Mouse (Mus musculus) liver, postnatal 0 days (tissue): ENCODE results near the gene Mmd. TPM values are rescaled to one million over a fixed set of nuclear protein-coding genes. Genes with fewer than 3 reads are reported as not detected.

ENCODE experiments used
- ATAC-seq: fragments of 200-750 bp; cut with Nextera tagmentation; 2 replicates; pipeline ENCODE4 v1.8.0; 2017; ENCODE audit warnings: mild to moderate bottlenecking, moderate library complexity
- DNase-seq: peaks from one replicate; pipeline ENCODE4 v3.0.0-alpha.2; 2016
- H3K27ac ChIP-seq: fragments of 300-500 bp; sonication (generic); 2 replicates; pipeline ENCODE4 v1.5.1; 2014; ENCODE audit warnings: antibody characterized with exemption, moderate library complexity, mild to moderate bottlenecking, low read depth
- H3K27me3 ChIP-seq: fragments of 300-500 bp; sonication (generic); 2 replicates; pipeline ENCODE4 v1.6.1; 2014; ENCODE audit warnings: low read length, control low read depth, mixed read lengths; ENCODE audit not compliant: insufficient read depth
- H3K36me3 ChIP-seq: fragments of 300-500 bp; sonication (generic); replicated peaks from 2 replicates; pipeline ENCODE4 v1.6.1; 2014; ENCODE audit warnings: mild to moderate bottlenecking, control low read depth, low read length, moderate library complexity, mixed read lengths; ENCODE audit not compliant: insufficient read depth
- H3K4me1 ChIP-seq: fragments of 300-500 bp; sonication (generic); 2 replicates; pipeline ENCODE4 v1.6.1; 2014; ENCODE audit warnings: antibody characterized with exemption, mild to moderate bottlenecking, control low read depth; ENCODE audit not compliant: insufficient read depth
- H3K4me2 ChIP-seq: fragments of 300-500 bp; sonication (generic); 2 replicates; pipeline ENCODE4 v1.6.1; 2014; ENCODE audit warnings: low read depth, mild to moderate bottlenecking, low read length, moderate library complexity, mixed read lengths
- H3K4me3 ChIP-seq: fragments of 300-500 bp; sonication (generic); 2 replicates; pipeline ENCODE4 v1.5.1; 2014; ENCODE audit warnings: low read depth, low read length
- H3K9ac ChIP-seq: fragments of 300-500 bp; sonication (generic); replicated peaks from 2 replicates; pipeline ENCODE4 v1.6.1; 2014; ENCODE audit warnings: mild to moderate bottlenecking, moderate library complexity
- H3K9me3 ChIP-seq: fragments of 300-500 bp; sonication (generic); 2 replicates; pipeline ENCODE4 v1.6.1; 2016; ENCODE audit warnings: mild to moderate bottlenecking, control low read depth, low read length, mixed read lengths
- CTCF ChIP-seq: sonication (generic); IDR thresholded peaks from 2 replicates; pipeline ENCODE4 v1.5.1; 2016; ENCODE audit warnings: antibody characterized with exemption, low read depth
- EP300 ChIP-seq: IDR thresholded peaks from 2 replicates; pipeline ENCODE4 v1.6.1; 2016; ENCODE audit warnings: antibody characterized with exemption, low read depth, mild to moderate bottlenecking
- WGBS: fragments of 180-500 bp; shearing (Covaris S2); extraction: QIAGEN DNeasy Blood & Tissue Kit; methylation state at CpG from one replicate; pipeline ENCODE4 v1.1.7; 2014; ENCODE audit not compliant: insufficient replicate concordance; 5-methylcytosine and 5-hydroxymethylcytosine counted together
- polyA plus RNA-seq: library from polyadenylated mRNA; unstranded; fragments of >200 nt; fragmentation: Nextera tagmentation; extraction: Ambion mirVana; gene quantifications from 2 replicates; pipeline ENCODE4 v1.2.1, GENCODE M21; 2015

Mmd gene
- polyA plus RNA-seq, 1 experiment from 2014 or later: 51.1 TPM

DNA sequence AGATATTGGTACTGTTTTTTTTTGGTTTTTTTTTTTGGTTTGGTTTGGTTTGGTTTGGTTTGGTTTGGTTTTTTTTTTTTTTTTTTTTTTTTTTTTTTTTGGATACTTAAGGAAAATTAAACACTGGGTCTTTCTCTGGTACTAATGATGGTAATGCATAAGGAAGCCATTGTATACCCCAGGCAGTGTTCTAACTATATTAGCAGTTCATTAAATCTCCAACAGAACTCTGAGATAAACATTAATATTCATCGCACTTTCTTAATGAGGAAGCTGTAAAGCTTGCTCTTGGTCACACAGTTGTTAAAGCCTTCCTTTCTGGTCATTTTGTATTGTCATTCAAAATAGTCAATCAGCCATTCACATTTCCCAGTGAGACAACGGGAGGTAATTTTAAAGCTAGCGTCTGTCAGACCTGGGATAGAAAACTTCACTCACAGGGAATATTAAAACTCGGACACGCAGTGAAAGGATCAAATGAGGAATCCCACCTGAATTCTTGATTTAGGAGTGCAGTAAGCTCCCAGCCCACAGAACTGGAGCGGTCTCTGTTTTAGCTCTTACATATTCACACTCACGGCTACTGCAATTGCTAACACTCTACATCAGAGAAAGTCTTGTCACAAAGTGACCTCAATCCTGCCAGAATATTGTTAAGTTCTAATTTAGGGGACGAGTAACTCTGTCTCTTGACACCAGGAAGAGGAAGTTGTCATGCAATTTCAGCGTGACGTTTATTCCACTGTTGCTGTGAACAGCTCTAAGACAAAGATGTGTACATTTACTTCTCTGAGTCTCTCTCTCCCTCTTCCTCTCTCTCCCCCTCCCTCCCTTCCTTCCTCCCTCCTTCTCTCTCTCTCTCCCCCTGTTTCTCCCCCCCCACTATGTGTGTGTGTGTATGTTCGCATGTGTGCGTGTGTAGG, 22.0 kb upstream of the Mmd start:
- no peak for DNase-seq
- Histone ChIP-seq H3K27ac (no peak overlapping the region), H3K9ac (no peak overlapping the region), H3K36me3 (no peaks in the 10 kb centered on the region), H3K4me1 (peaks cover 25% of the 10 kb centered on the region), H3K4me2 (no peak overlapping the region), H3K9me3 (no peaks in the 10 kb centered on the region), H3K4me3 (no peak overlapping the region), H3K27me3 (no peaks in the 10 kb centered on the region)
- ATAC-seq: no peak
- 55% methylated on average over 12 of the region's 12 CpGs for WGBS
- no peak for TF ChIP-seq CTCF
- no peak for TF ChIP-seq EP300

- Histone ChIP-seq H3K36me3 (no peaks in the 10 kb centered on the region), H3K9ac (no peak overlapping the region), H3K4me1 (peaks cover 28% of the 10 kb centered on the region), H3K27ac (no peak overlapping the region), H3K9me3 (no peaks in the 10 kb centered on the region), H3K27me3 (no peaks in the 10 kb centered on the region), H3K4me2 (no peak overlapping the region), H3K4me3 (no peak overlapping the region)
- DNase-seq (no peak), ATAC-seq (no peak)
- TF ChIP-seq EP300 (no peak), CTCF (no peak)
- 75% methylated on average over 9 of the region's 9 CpGs for WGBS
Observed at GRCm38 (mm10) chr11:90228251-90228949, 20.9 kb upstream of the Mmd start.

DNA sequence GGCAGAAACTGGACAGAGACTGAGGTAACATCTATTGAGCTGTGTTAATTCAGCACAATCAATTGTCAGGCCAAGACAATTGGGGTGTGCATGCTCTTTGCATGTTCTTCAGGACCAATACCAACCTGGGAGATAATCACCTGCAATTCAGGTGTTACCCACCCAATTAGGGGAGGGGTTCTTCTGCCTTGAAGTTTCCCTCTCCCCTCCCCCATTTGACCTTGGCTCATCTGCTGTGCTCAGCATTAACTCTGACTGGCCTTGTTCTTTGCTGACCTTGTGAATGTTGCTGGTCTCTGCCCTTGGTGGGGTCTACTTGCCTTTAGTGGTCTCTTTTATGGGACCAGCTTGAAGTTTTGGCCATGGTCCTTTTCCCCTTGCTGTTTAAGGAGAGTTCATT, 19.5 kb upstream of the Mmd start:
- TF ChIP-seq EP300: no peak
- TF ChIP-seq CTCF: no peak
- H3K27ac ChIP-seq: no peak overlapping the region

GRCm38 (mm10) chr11:90230671-90231070, 18.6 kb upstream of the Mmd start:
- H3K9ac ChIP-seq: no peak overlapping the region
- no peak for TF ChIP-seq EP300
- no peak for TF ChIP-seq CTCF
- H3K4me1 ChIP-seq: peaks cover 23% of the 10 kb centered on the region
- no peaks in the 10 kb centered on the region for H3K9me3 ChIP-seq
- no peak overlapping the region for H3K27ac ChIP-seq
- WGBS: 58% methylated on average over 2 of the region's 2 CpGs
- no peak overlapping the region for H3K4me2 ChIP-seq
- no peak overlapping the region for H3K4me3 ChIP-seq
- no peaks in the 10 kb centered on the region for H3K27me3 ChIP-seq
- no peak for DNase-seq
- no peaks in the 10 kb centered on the region for H3K36me3 ChIP-seq
- ATAC-seq: no peak

More for the DNA sequence above, 19.5 kb upstream of the Mmd start:
- Histone ChIP-seq H3K4me1 (peaks cover 28% of the 10 kb centered on the region), H3K9ac (no peak overlapping the region), H3K4me3 (no peak overlapping the region), H3K27me3 (no peaks in the 10 kb centered on the region), H3K9me3 (no peaks in the 10 kb centered on the region), H3K36me3 (no peaks in the 10 kb centered on the region), H3K4me2 (no peak overlapping the region)
- no peak for ATAC-seq
- no peak for DNase-seq

DNA sequence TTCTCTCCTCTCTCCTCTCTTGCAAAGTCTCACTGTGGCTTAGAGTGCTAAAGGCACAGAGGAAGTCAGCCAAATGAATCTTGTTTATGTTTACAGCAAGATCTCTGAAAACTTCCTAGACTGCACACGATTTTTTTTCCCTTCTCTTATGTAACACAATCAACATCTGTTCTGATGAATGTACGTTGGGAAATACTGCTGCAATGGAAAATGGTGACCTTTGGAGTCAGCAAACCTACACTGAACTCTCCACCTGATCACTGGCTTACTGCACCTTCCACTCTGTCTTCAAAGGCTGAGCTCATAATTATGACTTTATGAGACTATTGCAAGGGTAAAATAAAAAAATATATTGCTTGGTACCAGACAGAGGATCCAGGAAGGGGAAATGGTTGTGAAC, 17.6 kb upstream of the Mmd start:
- 18% methylated on average over 2 of the region's 2 CpGs for WGBS
- DNase-seq: no peak
- no peak overlapping the region for H3K4me2 ChIP-seq

GRCm38 (mm10) chr11:90232685-90233084, 16.6 kb upstream of the Mmd start:
- Histone ChIP-seq H3K9ac (no peak overlapping the region), H3K4me3 (no peak overlapping the region), H3K27ac (no peak overlapping the region), H3K9me3 (no peaks in the 10 kb centered on the region), H3K27me3 (no peaks in the 10 kb centered on the region), H3K4me2 (no peak overlapping the region), H3K4me1 (peaks cover 21% of the 10 kb centered on the region), H3K36me3 (no peaks in the 10 kb centered on the region)
- TF ChIP-seq EP300 (no peak), CTCF (no peak)
- DNase-seq (no peak), ATAC-seq (no peak)
- 37% methylated on average over 4 of the region's 4 CpGs for WGBS

More for the DNA sequence above, 17.6 kb upstream of the Mmd start:
- Histone ChIP-seq H3K27me3 (no peaks in the 10 kb centered on the region), H3K27ac (no peak overlapping the region; the same call in 1 of the 2 replicates), H3K36me3 (no peaks in the 10 kb centered on the region), H3K4me3 (no peak overlapping the region), H3K9me3 (no peaks in the 10 kb centered on the region), H3K9ac (no peak overlapping the region), H3K4me1 (peaks cover 22% of the 10 kb centered on the region)
- TF ChIP-seq CTCF: no peak
- peak; percentile 69 for TF ChIP-seq EP300
- peak; percentile 75 for ATAC-seq
